Mouse (Mus musculus) MEL (cell line): ENCODE measurements around the gene Cx3cl1. TPM values are rescaled to one million over a fixed set of nuclear protein-coding genes. Genes with fewer than 3 reads are reported as not detected.

Experiments used
- DNase-seq: peaks from one replicate; pipeline ENCODE4 v3.0.0; 2011; ENCODE audit warnings: low read depth, low spot score
- H3K27ac ChIP-seq: 2 replicates; pipeline ENCODE4 v1.5.1; 2012; ENCODE audit warnings: low read depth, mild to moderate bottlenecking, control low read depth, low read length, moderate library complexity; ENCODE audit not compliant: control insufficient read depth
- H3K27me3 ChIP-seq, 2 experiments: fragments of 150-350 bp in 1 of 2; sonication (generic) in 1 of 2; 2 replicates each; pipeline ENCODE4 v1.6.1; 2012; ENCODE audit warnings: low read length in 2 of 2, mild to moderate bottlenecking in 2 of 2, improper control_type of control experiment in 1 of 2, moderate library complexity in 1 of 2; ENCODE audit not compliant: insufficient read depth in 2 of 2, control insufficient read depth in 1 of 2
- H3K36me3 ChIP-seq, 2 experiments: 2 replicates each; pipeline ENCODE4 v1.6.1; 2012 to 2014; ENCODE audit warnings: low read length in 2 of 2, improper control_type of control experiment in 1 of 2, inconsistent platforms in 1 of 2, mild to moderate bottlenecking in 1 of 2; ENCODE audit not compliant: insufficient read depth in 2 of 2, control insufficient read depth in 1 of 2
- H3K4me1 ChIP-seq, 2 experiments: fragments of 150-350 bp in 1 of 2; sonication (generic) in 1 of 2; 2 replicates each; pipeline ENCODE4 v1.6.1; 2012; ENCODE audit warnings: low read length in 2 of 2, improper control_type of control experiment in 1 of 2, mild to moderate bottlenecking in 1 of 2; ENCODE audit not compliant: insufficient read depth in 2 of 2, control insufficient read depth in 1 of 2
- H3K4me3 ChIP-seq, 2 experiments: fragments of 150-350 bp in 1 of 2; sonication (generic) in 1 of 2; 2 replicates each; pipeline ENCODE4 v1.5.1; 2012; ENCODE audit warnings: low read depth in 2 of 2, low read length in 2 of 2, mild to moderate bottlenecking in 2 of 2, moderate library complexity in 2 of 2, control low read depth in 1 of 2, improper control_type of control experiment in 1 of 2; ENCODE audit not compliant: control insufficient read depth in 1 of 2, insufficient read depth in 1 of 2
- H3K79me2 ChIP-seq: 2 replicates; pipeline ENCODE4 v1.6.1; 2012; ENCODE audit warnings: mild to moderate bottlenecking, low read length, moderate library complexity; ENCODE audit not compliant: control insufficient read depth, poor library complexity, insufficient read depth
- H3K9ac ChIP-seq: 2 replicates; pipeline ENCODE4 v1.6.1; 2012; ENCODE audit warnings: low read depth, mild to moderate bottlenecking, control low read depth, low read length, moderate library complexity; ENCODE audit not compliant: control insufficient read depth, poor library complexity, severe bottlenecking
- H3K9me3 ChIP-seq: fragments of 150-350 bp; sonication (generic); replicated peaks from 2 replicates; pipeline ENCODE4 v1.6.1; 2012; ENCODE audit warnings: mild to moderate bottlenecking, low read length, improper control_type of control experiment, moderate library complexity; ENCODE audit not compliant: insufficient read depth
- BHLHE40 ChIP-seq: IDR thresholded peaks from 2 replicates; pipeline ENCODE4 v1.6.1; 2012; ENCODE audit warnings: low read depth, mild to moderate bottlenecking, inconsistent platforms, low read length, improper control_type of control experiment, borderline replicate concordance
- CHD1 ChIP-seq: IDR thresholded peaks from 2 replicates; pipeline ENCODE4 v1.6.1; 2012; ENCODE audit warnings: low read depth, mild to moderate bottlenecking, inconsistent platforms, low read length, improper control_type of control experiment
- CHD2 ChIP-seq: IDR thresholded peaks from 2 replicates; pipeline ENCODE4 v1.6.1; 2011; ENCODE audit warnings: low read length, improper control_type of control experiment
- CTCF ChIP-seq, 3 experiments: IDR thresholded peaks in 2 of 3; conservative IDR thresholded peaks in 1 of 3; 2 replicates each; pipeline ENCODE4 v1.5.1; 2011 to 2012; ENCODE audit warnings: low read length in 3 of 3, low read depth in 2 of 3, mild to moderate bottlenecking in 2 of 3, improper control_type of control experiment in 1 of 3, inconsistent platforms in 1 of 3, mixed read lengths in 1 of 3, moderate library complexity in 1 of 3; ENCODE audit not compliant: control insufficient read depth in 1 of 3, insufficient read depth in 1 of 3, poor library complexity in 1 of 3, severe bottlenecking in 1 of 3
- ELF1 ChIP-seq: IDR thresholded peaks from 2 replicates; pipeline ENCODE4 v1.6.1; 2014; ENCODE audit warnings: low read depth, mild to moderate bottlenecking, inconsistent platforms, low read length, improper control_type of control experiment, moderate library complexity
- GABPA ChIP-seq: IDR thresholded peaks from 2 replicates; pipeline ENCODE4 v1.6.1; 2012; ENCODE audit warnings: low read depth, mild to moderate bottlenecking, inconsistent platforms, low read length, improper control_type of control experiment, moderate library complexity
- HCFC1 ChIP-seq: IDR thresholded peaks from 2 replicates; pipeline ENCODE4 v1.6.1; 2012; ENCODE audit warnings: low read depth, mild to moderate bottlenecking, inconsistent platforms, low read length, improper control_type of control experiment, moderate library complexity
- JUND ChIP-seq: IDR thresholded peaks from 2 replicates; pipeline ENCODE4 v1.6.1; 2011; ENCODE audit warnings: low read depth, mild to moderate bottlenecking, improper control_type of control experiment, low read length
- KAT2A ChIP-seq: conservative IDR thresholded peaks from 2 replicates; pipeline ENCODE4 v1.6.1; 2012; ENCODE audit warnings: low read depth, low read length, improper control_type of control experiment, inconsistent platforms
- MAFK ChIP-seq: IDR thresholded peaks from 2 replicates; pipeline ENCODE4 v1.6.1; 2011; ENCODE audit warnings: low read depth, mild to moderate bottlenecking, low read length, improper control_type of control experiment, borderline replicate concordance
- MAX ChIP-seq: IDR thresholded peaks from 2 replicates; pipeline ENCODE4 v1.6.1; 2011; ENCODE audit warnings: low read length, improper control_type of control experiment
- MAZ ChIP-seq: IDR thresholded peaks from 2 replicates; pipeline ENCODE4 v1.6.1; 2012; ENCODE audit warnings: low read depth, mild to moderate bottlenecking, inconsistent platforms, low read length, improper control_type of control experiment
- MEF2A ChIP-seq: IDR thresholded peaks from 2 replicates; pipeline ENCODE4 v1.6.1; 2014; ENCODE audit warnings: low read depth, mild to moderate bottlenecking, inconsistent platforms, low read length, improper control_type of control experiment; ENCODE audit not compliant: poor library complexity, insufficient replicate concordance, severe bottlenecking; ENCODE audit errors: extremely low read depth
- MXI1 ChIP-seq: IDR thresholded peaks from 2 replicates; pipeline ENCODE4 v1.6.1; 2011; ENCODE audit warnings: mild to moderate bottlenecking, low read depth, low read length, improper control_type of control experiment
- MYB ChIP-seq: IDR thresholded peaks from 2 replicates; pipeline ENCODE4 v1.6.1; 2011; ENCODE audit warnings: mild to moderate bottlenecking, low read depth, low read length, improper control_type of control experiment
- MYC ChIP-seq: IDR thresholded peaks from 2 replicates; pipeline ENCODE4 v1.6.1; 2011; ENCODE audit warnings: low read depth, mild to moderate bottlenecking, low read length, improper control_type of control experiment, moderate library complexity
- NELFE ChIP-seq: IDR thresholded peaks from 2 replicates; pipeline ENCODE4 v1.6.1; 2011; ENCODE audit warnings: low read depth, low read length, improper control_type of control experiment
- POLR2A ChIP-seq, 2 experiments: IDR thresholded peaks; 2 replicates each; pipeline ENCODE4 v1.6.1; 2011 to 2012; ENCODE audit warnings: low read length in 2 of 2, mild to moderate bottlenecking in 2 of 2, control low read depth in 1 of 2, improper control_type of control experiment in 1 of 2, low read depth in 1 of 2, moderate library complexity in 1 of 2; ENCODE audit not compliant: control insufficient read depth in 1 of 2, insufficient read depth in 1 of 2, poor library complexity in 1 of 2
- POLR2AphosphoS2 ChIP-seq: IDR thresholded peaks from 2 replicates; pipeline ENCODE4 v1.6.1; 2011; ENCODE audit warnings: low read length, improper control_type of control experiment
- POLR2AphosphoS5 ChIP-seq: IDR thresholded peaks from 2 replicates; pipeline ENCODE4 v1.6.1; 2012; ENCODE audit warnings: low read depth, borderline replicate concordance, mild to moderate bottlenecking, inconsistent platforms, low read length, moderate library complexity, mixed read lengths
- RAD21 ChIP-seq: IDR thresholded peaks from 2 replicates; pipeline ENCODE4 v1.6.1; 2011; ENCODE audit warnings: mild to moderate bottlenecking, low read depth, low read length, improper control_type of control experiment
- RCOR1 ChIP-seq: IDR thresholded peaks from 2 replicates; pipeline ENCODE4 v1.6.1; 2012; ENCODE audit warnings: low read depth, mild to moderate bottlenecking, inconsistent platforms, low read length, improper control_type of control experiment
- SMC3 ChIP-seq: IDR thresholded peaks from 2 replicates; pipeline ENCODE4 v1.6.1; 2011; ENCODE audit warnings: low read depth, low read length, improper control_type of control experiment
- TAL1 ChIP-seq: IDR thresholded peaks from 2 replicates; pipeline ENCODE4 v1.6.1; 2012; ENCODE audit warnings: mild to moderate bottlenecking, inconsistent platforms, low read length, moderate library complexity, mixed read lengths
- TCF12 ChIP-seq: IDR thresholded peaks from 2 replicates; pipeline ENCODE4 v1.6.1; 2014; ENCODE audit warnings: low read depth, mild to moderate bottlenecking, inconsistent platforms, low read length, improper control_type of control experiment, moderate library complexity
- UBTF ChIP-seq: IDR thresholded peaks from 2 replicates; pipeline ENCODE4 v1.6.1; 2012; ENCODE audit warnings: low read depth, mild to moderate bottlenecking, inconsistent platforms, low read length, improper control_type of control experiment, moderate library complexity, borderline replicate concordance; ENCODE audit not compliant: insufficient read depth
- USF1 ChIP-seq: IDR thresholded peaks from 2 replicates; pipeline ENCODE4 v1.6.1; 2014; ENCODE audit warnings: low read depth, mild to moderate bottlenecking, inconsistent platforms, low read length, improper control_type of control experiment, moderate library complexity
- USF2 ChIP-seq, 2 experiments: IDR thresholded peaks; 2 replicates each; pipeline ENCODE4 v1.6.1; 2011 to 2012; ENCODE audit warnings: improper control_type of control experiment in 2 of 2, low read length in 2 of 2, borderline replicate concordance in 1 of 2, inconsistent platforms in 1 of 2, low read depth in 1 of 2, mild to moderate bottlenecking in 1 of 2; ENCODE audit not compliant: insufficient read depth in 1 of 2
- ZKSCAN1 ChIP-seq: IDR thresholded peaks from 2 replicates; pipeline ENCODE4 v1.6.1; 2012; ENCODE audit warnings: low read depth, mild to moderate bottlenecking, inconsistent platforms, low read length, improper control_type of control experiment, moderate library complexity
- ZMIZ1 ChIP-seq: IDR thresholded peaks from 2 replicates; pipeline ENCODE4 v1.6.1; 2012; ENCODE audit warnings: low read depth, mild to moderate bottlenecking, inconsistent platforms, low read length, improper control_type of control experiment, moderate library complexity
- ZNF384 ChIP-seq: IDR thresholded peaks from 2 replicates; pipeline ENCODE4 v1.6.1; 2012; ENCODE audit warnings: low read depth, mild to moderate bottlenecking, inconsistent platforms, low read length, improper control_type of control experiment
- polyA plus RNA-seq, 2 experiments: library from polyadenylated mRNA; stranded (reverse) in 1 of 2; unstranded in 1 of 2; fragments of >175 nt in 1 of 2; fragments of >200 nt in 1 of 2; gene quantifications; 2 replicates each; pipeline versions ENCODE4 v1.2.1 to v1.2.4; 2012; ENCODE audit warnings: low replicate concordance in 2 of 2, low read depth in 1 of 2; ENCODE audit not compliant: insufficient read length in 2 of 2, insufficient read depth in 1 of 2, missing spikeins in 1 of 2
- total RNA-seq: library from RNA; depleted of rRNA; stranded (reverse); fragments of 300-350 nt; gene quantifications from 2 replicates; pipeline ENCODE4 v1.2.3, GENCODE M21; 2012

Cx3cl1 gene
- total and polyA plus RNA-seq, 3 experiments, result not detected

GRCm38 (mm10) chr8:94811654-94812053, 39.8 kb downstream of the Cx3cl1 start:
- Histone ChIP-seq H3K27me3 (no peaks in the 10 kb centered on the region), H3K9me3 (no peaks in the 10 kb centered on the region), H3K9ac (no peak overlapping the region)
- TF ChIP-seq ELF1 (no peak), HCFC1 (no peak), BHLHE40 (no peak), MAFK (no peak), POLR2AphosphoS2 (no peak), USF1 (no peak), KAT2A (no peak), ZKSCAN1 (no peak), MAX (no peak), MYC (no peak), RAD21 (no peak), MAZ (no peak), CHD1 (no peak), RCOR1 (no peak), JUND (no peak), MXI1 (no peak), UBTF (no peak), ZNF384 (no peak), ZMIZ1 (no peak)
- TF ChIP-seq, all 39 proteins: peak for 0
- no peak for DNase-seq
- H3K4me3 ChIP-seq, result no peak overlapping the region
- no peaks in the 10 kb centered on the region for H3K4me1 ChIP-seq
- H3K36me3 ChIP-seq, result no peaks in the 10 kb centered on the region
- no peak overlapping the region for H3K27ac ChIP-seq
- H3K79me2 ChIP-seq, result no peaks in the 10 kb centered on the region

- Histone ChIP-seq H3K4me3 (no peak overlapping the region), H3K27me3 (no peaks in the 10 kb centered on the region), H3K9ac (no peak overlapping the region), H3K4me1 (no peaks in the 10 kb centered on the region), H3K9me3 (no peaks in the 10 kb centered on the region), H3K36me3 (no peaks in the 10 kb centered on the region), H3K27ac (no peak overlapping the region), H3K79me2 (no peaks in the 10 kb centered on the region)
- DNase-seq, result peak; percentile 84
- no peak for TF ChIP-seq MYB
- TF ChIP-seq JUND, result no peak
- TF ChIP-seq SMC3, result peak; percentile 90
- TF ChIP-seq USF2 (IDR thresholded peaks at IDR 0.05; ENCODE audit: borderline replicate concordance in 1 of 2, insufficient read depth in 1 of 2, low read depth in 1 of 2, low read length in 2 of 2), result no peak
- no peak for TF ChIP-seq POLR2AphosphoS2
- no peak for TF ChIP-seq CHD2
- peak; percentile 31 to 82 (median 58) for TF ChIP-seq CTCF (IDR thresholded peaks at IDR 0.05 in 2 of 3, conservative IDR thresholded peaks at IDR 0.05 in 1 of 3; ENCODE audit: control insufficient read depth in 1 of 3, insufficient read depth in 1 of 3, low read depth in 2 of 3, low read length in 3 of 3, poor library complexity in 1 of 3, severe bottlenecking in 1 of 3)
- peak; percentile 76 for TF ChIP-seq ZNF384
- no peak for TF ChIP-seq CHD1
- no peak for TF ChIP-seq HCFC1
- TF ChIP-seq GABPA, result no peak
- TF ChIP-seq NELFE, result no peak
- TF ChIP-seq USF1, result no peak
- TF ChIP-seq BHLHE40, result no peak
- TF ChIP-seq POLR2A (IDR thresholded peaks at IDR 0.05; ENCODE audit: control insufficient read depth in 1 of 2, insufficient read depth in 1 of 2, low read depth in 1 of 2, low read length in 2 of 2, poor library complexity in 1 of 2), result no peak
- TF ChIP-seq MXI1, result no peak
- TF ChIP-seq ELF1, result no peak
- TF ChIP-seq MAX, result no peak
- TF ChIP-seq POLR2AphosphoS5, result no peak
- no peak for TF ChIP-seq ZKSCAN1
- peak; percentile 82 for TF ChIP-seq RAD21
- no peak for TF ChIP-seq MYC
- TF ChIP-seq MAFK, result no peak
- TF ChIP-seq TCF12, result no peak
- no peak for TF ChIP-seq TAL1
- TF ChIP-seq MEF2A, result no peak
Observed at GRCm38 (mm10) chr8:94812645-94813098, 40.9 kb downstream of the Cx3cl1 start.
